Mouse (Mus musculus) CD8-positive naive resting alpha-beta T cell, adult 2 months (primary cell): ENCODE measurements around the gene Hsd11b1.

Source experiments
- DNase-seq, 2 experiments: peaks; one replicate each; pipeline ENCODE4 v3.0.0; 2022; ENCODE audit warnings: low read depth in 2 of 2, low spot score in 2 of 2

Hsd11b1 gene

GRCm38 (mm10) chr1:193203821-193204220, 60.1 kb downstream of the Hsd11b1 start:
- DNase-seq, result no peak

GRCm38 (mm10) chr1:193201383-193201778, 62.5 kb downstream of the Hsd11b1 start, which contains the start of gene Traf3ip3:
Gene Traf3ip3 (minus strand): TSS chr1:193201703.
- peak; percentile 82 to 85 for DNase-seq

- DNase-seq, result peak; percentile 72 to 79
Measured at GRCm38 (mm10) chr1:193200640-193201382, 63.1 kb downstream of the Hsd11b1 start.

GRCm38 (mm10) chr1:193198312-193198711, 65.6 kb downstream of the Hsd11b1 start:
- no peak for DNase-seq

GRCm38 (mm10) chr1:193197494-193198205, 66.2 kb downstream of the Hsd11b1 start:
- DNase-seq, result no peak

DNA sequence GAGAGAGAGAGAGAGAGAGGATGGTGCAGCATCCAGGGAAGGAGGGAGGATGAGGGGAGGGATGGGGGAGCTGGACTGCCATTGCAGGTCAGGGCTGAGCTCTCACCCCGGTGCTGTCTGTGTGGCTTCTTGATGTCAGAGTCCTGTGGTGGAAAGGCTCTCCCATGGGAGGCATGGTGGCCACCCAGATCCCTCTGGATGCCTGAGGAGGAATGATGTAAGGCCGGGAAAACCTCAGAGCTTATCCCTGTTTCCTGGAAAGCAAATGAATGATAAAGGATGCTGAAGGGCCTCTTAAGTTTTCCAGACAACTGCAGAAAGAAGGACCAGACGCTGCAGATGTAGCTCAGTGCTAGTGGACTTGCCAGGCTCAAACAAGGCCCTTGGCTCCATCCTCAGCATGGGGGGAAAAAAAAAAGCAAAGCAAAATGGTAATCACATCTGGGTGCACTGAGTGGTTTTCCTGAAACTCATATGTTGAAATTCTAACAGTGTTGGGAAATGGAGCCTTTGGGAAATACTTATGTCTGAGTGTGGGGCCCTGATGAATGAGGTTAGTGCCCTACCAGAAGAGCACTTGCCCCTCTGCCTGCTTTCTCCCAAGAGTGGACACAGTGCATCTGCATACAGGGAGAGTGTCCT, 68.6 kb downstream of the Hsd11b1 start:
- no peak for DNase-seq

GRCm38 (mm10) chr1:193194416-193195140, 69.3 kb downstream of the Hsd11b1 start:
- DNase-seq, result no peak

- no peak for DNase-seq
Measured at GRCm38 (mm10) chr1:193191675-193192283, 72.1 kb downstream of the Hsd11b1 start.

- no peak for DNase-seq
Measured at GRCm38 (mm10) chr1:193189771-193190170, 74.1 kb downstream of the Hsd11b1 start.

- peak in 1 of 2 experiments; percentile 54 for DNase-seq
Measured at GRCm38 (mm10) chr1:193189151-193189621, 74.7 kb downstream of the Hsd11b1 start.

DNA sequence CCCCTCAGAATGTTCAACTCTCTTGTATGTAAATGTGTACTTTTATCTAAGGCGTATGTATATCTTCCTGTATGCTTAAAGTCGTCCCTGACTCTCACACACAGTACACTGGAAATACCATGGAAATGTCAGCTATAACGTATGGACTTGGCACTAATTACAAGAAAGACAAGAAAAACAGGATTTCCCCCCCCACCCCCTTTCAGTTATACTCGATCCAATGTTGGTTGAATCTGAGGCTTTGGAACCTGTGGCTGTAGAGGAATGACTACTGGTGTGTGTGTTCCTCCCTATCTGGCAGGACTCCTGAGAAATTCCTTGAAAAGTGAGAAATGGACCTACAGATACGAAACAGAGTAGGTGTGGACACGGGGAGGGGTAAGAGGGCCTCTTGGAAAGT, 75.6 kb downstream of the Hsd11b1 start:
- no peak for DNase-seq

- DNase-seq, result no peak
Measured at GRCm38 (mm10) chr1:193181104-193181503, 82.8 kb downstream of the Hsd11b1 start.

DNA sequence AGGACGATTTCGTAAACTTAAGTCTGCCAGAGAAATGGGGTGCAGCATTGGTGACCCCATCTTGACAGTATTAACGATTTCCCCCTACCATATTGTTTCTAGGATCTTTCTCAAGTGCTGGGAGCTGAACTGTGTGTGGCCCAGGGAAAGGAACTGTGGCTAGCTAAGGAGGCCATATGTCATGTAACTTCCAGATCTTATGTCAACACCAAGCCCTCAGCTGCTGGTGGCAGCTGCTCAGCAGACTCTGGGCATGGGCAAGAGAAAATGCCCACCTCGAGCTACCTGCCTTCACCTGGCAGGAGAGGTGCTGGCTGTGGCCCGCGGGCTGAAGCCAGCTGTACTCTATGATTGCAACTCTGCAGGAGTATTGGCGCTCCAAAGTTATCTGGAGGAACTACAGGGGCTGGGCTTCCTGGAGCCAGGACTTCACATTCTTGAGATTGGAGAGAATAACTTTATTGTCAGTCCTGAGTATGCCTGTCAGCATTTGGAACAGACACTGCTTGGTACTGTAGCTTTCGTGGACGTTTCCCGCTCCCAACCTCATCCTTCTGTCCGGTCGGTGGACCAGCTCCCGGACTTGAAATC, 89.6 kb downstream of the Hsd11b1 start:
- DNase-seq, result no peak

- no peak for DNase-seq
Measured at GRCm38 (mm10) chr1:193173810-193174129, 90.1 kb downstream of the Hsd11b1 start.

DNA sequence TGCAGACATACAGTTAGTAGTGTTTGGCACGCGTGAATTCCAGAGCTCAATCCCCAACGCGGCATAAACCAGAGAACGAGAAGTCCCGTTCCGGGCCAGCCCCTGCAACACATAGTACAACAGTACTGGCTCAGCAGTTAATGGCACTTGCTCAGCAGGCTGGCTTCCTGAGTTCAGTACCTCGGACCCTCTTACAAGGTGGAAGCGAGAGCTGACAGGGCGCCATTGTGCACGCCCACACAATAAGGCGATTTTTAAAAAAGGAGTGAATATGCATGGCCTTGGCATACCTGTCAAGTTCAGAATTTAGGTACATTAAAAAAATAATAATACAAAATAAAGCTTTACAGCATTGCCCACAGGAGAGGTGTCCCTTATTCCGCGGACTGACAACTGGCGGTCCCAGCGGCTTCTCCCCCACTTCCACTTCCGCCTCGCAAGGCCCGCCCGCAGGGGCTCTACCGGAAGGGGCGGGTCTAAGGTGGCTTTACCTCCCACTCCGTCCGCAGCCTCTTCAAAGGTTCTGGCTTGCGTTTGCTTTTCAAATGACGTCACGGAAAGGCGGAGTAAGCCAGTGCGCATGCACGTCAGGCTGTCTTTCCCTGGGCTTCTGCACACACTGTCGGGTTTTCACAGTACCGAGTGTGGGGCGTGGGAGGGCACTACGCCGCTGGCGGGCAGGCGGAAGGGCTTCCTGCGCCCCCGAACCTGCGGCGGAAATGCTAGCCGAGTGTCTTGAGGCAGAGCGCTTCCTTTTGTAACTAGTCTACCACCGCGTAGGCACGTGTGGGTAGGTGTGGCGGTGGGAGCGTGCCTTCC, 90.7 kb downstream of the Hsd11b1 start:
- peak; percentile 98 for DNase-seq
